Mouse (Mus musculus): ENCODE data around the gene Sirpb1c.
"Not testable (repeated sequence)": the region's sequence is repeated elsewhere in the genome, so short reads cannot be mapped to it uniquely, and the experiment has no call there.

Sirpb1c gene

DNA sequence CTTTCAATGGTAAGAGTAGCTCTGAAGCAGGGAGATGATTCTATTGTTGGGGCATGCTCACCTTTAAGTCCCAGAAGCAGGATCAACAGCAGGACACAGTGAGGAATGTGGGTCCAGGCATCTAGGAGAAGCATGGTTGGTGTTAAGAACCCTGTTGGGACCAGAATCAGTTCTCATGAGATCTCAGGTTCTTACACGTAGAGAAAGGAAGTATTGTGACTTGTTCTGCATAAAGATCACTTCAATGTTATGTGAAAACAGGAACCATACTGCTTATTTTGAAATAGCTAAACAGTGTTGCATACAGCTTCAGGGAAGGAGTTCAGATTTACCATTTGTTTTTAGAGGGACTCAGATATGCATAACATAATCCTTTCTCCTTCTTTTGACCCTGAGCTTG is at the start of gene Sirpb1c:
Sirpb1c (minus strand) TSS at position 249 of the 400 bp plus-strand sequence.
- not testable (repeated sequence) for DNase-seq (ENCODE audit: low spot score in 2 of 2)

DNA sequence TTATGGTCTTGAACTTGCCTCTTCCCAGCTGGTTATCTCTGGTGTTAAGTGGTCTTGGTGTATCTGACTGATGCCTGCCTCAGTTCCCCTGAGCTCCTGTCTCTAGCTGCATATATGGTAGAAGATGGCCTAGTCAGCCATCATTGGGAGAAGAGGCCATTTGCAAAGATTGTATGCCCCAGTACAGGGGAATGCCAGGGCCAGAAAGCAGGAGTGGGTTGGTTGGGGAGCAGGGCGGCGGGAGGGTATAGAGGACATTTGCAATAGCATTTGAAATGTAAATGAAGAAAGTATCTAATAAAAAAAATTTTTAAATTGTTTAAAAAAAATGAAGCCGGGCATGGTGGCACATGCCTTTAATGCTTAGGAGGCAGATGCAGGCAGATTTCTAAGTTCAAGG is 38.1 kb upstream of the Sirpb1c start:
- DNase-seq (ENCODE audit: low spot score in 2 of 2), result no peak

DNA sequence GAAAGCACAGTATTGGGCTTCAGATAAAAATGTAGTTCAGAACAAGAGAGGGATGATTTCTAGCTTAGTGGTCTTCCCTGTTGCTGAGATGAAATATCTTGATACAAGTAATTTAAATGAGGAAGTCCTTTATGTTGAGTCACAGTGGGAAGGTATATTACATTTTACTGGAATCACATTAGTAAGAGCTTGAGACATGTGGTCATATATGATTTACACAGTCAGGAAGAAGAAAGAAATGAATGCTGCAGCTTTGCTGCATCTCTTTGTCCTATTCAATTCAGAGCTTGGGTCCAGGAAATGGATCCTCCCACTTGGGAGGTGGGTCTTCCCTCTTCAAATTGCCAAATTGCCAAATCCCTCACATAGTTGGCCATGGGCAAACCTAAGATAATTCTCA is 7.4 kb upstream of the Sirpb1c start:
- DNase-seq (ENCODE audit: low spot score in 2 of 2), result not testable (repeated sequence)

DNA sequence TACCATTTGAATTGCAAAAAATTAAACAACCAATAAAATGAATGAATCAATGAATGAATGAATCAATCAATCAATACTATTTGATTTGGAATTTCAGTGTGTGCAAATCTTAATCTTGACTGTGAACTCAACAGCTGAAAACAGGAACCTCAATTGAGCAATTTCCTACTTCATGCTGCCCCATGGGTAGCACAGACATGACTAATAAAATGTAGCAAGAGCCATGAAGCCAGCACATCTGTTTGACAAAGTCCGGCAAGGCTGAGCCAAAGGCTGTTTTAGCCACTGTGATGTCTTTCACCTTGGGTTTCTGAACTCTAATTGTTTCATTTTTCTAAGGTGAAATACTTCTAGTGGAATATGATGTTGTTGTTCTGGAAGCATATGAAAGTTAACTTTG is 1.6 kb upstream of the Sirpb1c start:
- no peak for DNase-seq (ENCODE audit: low spot score in 2 of 2)

DNA sequence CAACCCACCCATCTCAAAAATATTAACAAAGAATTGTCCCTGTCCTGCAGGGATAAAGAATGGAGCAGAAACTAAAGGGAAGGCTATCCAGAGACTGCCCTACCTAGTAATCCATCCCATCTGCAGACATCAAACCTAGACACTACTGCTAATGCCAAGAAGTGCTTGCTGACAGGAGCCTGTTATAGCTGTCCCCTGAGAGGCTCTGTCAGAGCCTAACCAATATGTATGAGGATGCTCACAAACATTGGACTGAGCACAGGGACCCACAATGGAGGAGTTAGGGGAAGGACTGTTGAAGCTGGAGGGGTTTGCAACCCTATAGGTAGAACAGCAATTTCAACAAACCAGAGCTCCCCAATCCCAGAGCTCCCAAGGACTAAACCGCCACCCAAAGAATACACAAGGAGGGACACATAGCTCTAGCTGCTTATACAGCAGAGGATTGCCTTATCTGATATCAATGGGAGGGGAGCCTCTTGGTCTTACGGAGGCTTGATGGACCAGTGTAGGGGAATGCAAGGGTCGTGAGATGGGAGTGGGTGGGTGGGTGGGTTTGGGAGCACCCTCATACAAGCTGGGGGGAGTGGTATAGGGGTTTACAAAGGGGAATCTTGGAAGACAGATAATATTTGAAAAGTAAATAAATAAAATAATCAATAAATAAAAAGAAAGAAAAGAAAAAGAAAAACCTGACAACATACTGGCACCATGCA is 838 bp downstream of the Sirpb1c start:
- no peak for DNase-seq (ENCODE audit: low spot score in 2 of 2)

DNA sequence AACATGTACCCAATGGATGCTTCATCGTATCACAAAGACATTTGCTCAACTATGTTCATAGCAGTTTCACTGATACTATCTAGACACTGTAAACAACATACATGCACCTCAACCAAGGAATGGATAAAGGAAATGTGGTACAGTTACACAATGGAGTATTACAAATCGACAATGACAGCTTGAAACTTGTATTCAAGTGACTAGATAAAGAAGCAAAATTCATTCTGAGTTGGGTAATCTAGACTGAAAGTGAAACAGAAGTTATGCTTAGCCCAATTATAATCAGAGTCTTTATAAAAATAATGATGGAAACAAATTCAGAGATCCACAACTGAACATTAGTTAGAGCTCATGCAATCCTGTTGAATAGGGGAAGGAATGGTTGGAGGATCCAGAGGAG is 74.7 kb downstream of the Sirpb1c start:
- DNase-seq (ENCODE audit: low spot score in 2 of 2), result not testable (repeated sequence)

All from spleen, postnatal 14 days (tissue).